Mouse (Mus musculus): ENCODE measurements around the gene Slc25a47.

DNA sequence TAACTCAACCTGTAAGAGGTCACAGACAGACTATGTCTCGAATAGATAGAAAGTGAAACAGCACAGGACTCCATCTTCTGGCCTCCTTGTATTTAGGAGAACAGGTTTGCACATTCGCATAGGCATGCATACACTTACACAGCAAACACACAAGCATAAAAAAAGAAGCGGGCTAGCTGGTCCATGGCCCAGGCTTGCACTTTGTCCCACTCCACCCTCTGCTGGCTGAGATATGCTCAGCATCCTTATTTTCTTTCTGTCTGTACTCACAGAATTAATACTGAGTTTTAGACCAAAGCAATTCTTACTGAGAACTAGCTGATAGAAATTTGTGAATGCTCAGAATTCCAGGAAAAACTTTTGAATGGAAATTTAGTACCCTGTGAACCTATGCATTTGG lies 60.2 kb downstream of the Slc25a47 start:
- no peak for TF ChIP-seq CTCF (IDR thresholded peaks at IDR 0.05; ENCODE audit: control insufficient read depth, insufficient read depth, insufficient read length)
- TF ChIP-seq MAX (IDR thresholded peaks at IDR 0.05): no peak

Data from C2C12 (cell line).